Mouse (Mus musculus) layer of hippocampus, adult 9-11 months (tissue): ENCODE data around the gene Bcl2l1.

Experiments used
- DNase-seq: peaks from one replicate; pipeline ENCODE4 v3.0.0; 2022

The Bcl2l1 gene

DNA sequence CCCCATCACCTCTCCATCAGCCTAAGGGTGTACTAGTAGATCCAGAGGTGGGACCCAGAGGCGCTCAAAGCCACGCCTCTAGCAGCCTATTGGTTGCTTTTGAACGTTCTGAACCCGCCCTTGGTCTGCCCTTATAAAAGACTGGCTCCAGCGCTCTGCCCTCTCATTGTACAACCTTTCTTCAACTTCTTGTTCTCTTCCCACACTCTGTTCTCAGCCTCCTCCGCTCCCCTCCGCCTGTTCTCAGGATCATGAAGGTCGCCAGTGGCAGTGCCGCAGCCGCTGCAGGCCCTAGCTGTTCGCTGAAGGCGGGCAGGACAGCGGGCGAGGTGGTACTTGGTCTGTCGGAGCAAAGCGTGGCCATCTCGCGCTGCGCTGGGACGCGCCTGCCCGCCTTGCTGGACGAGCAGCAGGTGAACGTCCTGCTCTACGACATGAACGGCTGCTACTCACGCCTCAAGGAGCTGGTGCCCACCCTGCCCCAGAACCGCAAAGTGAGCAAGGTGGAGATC is 95.4 kb downstream of the Bcl2l1 start, which contains the start of gene Id1:
Gene Id1, plus strand, starts transcription at position 162 of the 512 bp plus-strand sequence.
- DNase-seq = peak; percentile 67

DNA sequence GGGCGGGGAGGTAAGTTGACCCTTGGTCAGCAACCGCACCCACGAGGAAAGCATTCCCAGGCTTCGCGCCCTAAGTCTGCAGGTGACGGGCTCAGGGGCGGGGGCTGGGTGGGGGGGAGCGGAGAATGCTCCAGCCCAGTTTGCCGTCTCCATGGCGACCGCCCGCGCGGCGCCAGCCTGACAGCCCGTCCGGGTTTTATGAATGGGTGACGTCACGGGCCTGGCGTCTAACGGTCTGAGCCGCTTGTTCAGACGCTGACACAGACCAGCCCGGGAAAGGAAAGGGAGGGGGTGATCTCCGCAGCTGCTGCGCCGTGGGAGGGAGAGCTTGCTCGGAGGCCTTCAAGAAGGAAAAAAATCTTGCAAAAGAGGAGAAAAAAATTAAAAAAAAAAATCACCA is 96.5 kb downstream of the Bcl2l1 start:
- peak; percentile 93 for DNase-seq

DNA sequence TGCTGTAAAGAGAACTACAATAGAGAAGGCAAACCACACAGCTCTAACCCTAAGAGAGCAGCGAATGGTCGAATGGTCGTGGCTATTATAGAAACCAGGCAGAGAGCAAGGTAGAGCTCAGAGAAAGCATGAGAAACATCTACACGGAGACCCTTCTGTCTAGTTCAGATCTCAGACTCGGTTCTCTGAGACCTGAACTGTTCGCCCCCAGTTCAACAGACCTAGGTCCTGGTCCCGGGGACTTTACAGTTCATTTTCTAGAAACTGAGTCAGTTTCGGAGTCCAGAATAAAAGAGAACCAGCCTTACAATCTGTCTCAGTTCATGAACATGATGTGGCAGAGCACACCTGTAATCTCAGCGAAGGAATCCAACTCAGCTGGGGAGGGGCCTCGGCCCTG is 97.0 kb downstream of the Bcl2l1 start:
- DNase-seq = no peak

DNA sequence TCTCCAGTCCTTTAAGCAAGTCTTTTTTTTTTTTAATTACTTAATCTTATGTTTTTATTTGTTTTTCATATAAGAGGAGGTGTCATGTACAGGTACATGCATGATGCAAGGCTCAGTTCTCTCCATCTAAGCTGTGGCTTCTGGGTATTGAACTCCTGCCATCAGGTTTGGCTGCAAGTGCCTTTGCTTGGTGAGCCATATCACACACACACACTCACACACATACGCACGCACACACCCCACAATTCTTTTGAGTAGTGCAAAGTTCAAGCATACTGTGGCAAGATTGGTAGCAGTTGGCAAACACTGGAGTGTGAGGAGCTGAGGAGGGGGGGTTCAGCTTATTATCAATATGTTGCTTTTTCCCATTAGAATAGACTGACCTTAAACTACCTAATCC is 98.3 kb downstream of the Bcl2l1 start:
- DNase-seq = no peak
